Mouse (Mus musculus) monocyte, adult 5-6 weeks (primary cell): ENCODE measurements around the gene 3110070M22Rik. TPM values are rescaled to one million over a fixed set of nuclear protein-coding genes. Genes with fewer than 3 reads are reported as not detected.
"Not testable (repeated sequence)": the region's sequence is repeated elsewhere in the genome, so short reads cannot be mapped to it uniquely, and the experiment has no call there.

Source experiments
- ATAC-seq: fragments of 153-309, 156-312 bp; replicated peaks from 2 replicates; pipeline ENCODE4 v1.8.0; 2017; ENCODE audit warnings: mild to moderate bottlenecking; ENCODE audit not compliant: low TSS enrichment, insufficient number of reproducible peaks, severe bottlenecking, poor library complexity, low FRiP score
- total RNA-seq: library from RNA; stranded (forward); fragments of 200-1000, 200-491, 200-594 nt; gene quantifications from 3 replicates; pipeline ENCODE4 v1.2.3, GENCODE M21; 2017

The 3110070M22Rik gene
- total RNA-seq = 1.6 TPM in 1 of 3 replicates, not detected in the others

DNA sequence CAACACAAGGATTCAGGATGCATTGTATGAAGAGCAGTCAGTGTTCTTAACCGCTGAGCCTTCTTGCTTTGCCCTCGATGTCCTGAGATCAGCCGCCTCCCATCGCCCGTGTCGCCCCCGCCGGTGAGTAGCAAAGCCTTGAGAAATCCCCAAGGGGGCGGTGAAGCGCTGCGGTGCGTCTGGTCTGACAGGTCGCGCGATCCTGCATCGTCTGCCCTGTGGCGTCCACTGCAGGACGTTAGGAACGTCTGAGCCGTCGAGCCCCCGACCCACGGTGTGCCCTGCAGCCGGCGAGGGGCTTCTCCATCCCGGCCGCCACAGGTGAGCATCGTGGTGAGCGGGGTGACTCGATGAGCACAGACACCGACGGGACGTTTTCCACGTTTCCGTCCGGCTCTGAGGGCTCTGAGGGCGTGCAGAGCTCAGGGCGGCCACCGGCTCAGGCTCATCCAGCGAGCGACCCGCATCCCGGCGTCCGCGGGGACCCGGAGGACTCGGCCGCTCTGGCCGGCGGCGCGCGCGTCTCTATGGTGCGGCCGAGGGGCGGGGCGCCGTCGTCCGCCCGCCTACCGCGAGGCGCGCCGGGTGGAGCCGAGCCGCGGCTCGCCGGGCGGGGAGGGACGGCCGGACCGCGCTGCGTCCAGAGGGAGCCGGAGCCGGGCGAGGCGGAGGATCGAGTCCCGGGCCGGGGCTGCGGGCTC, at the start of gene 3110070M22Rik, which contains the start of gene Tmem267:
Gene 3110070M22Rik, minus strand, starts transcription at position 504 of the 701 bp plus-strand sequence.
Gene Tmem267, plus strand, starts transcription at position 160 of the 701 bp plus-strand sequence.
- ATAC-seq = no peak; the same call in none of the 2 replicates

DNA sequence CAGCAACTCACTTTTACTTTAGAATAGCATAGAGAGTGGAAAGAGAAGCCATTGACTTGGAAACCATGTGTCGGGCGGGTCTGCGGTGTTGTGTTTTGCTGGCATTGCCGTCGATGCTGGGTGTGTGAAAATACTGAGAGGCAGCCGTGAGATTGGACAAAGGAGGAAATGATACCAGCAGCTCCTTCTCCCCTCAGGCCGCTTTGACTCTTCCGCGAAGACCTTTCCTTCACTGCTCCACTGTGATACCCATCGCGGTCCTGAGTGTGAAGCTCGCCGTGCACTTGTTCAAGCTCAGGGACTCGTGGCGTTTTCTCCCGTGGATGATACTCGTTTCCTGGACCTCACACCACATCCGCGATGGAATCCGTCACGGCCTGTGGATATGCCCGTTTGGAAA, 6.8 kb upstream of the 3110070M22Rik start:
- peak; percentile 46 for ATAC-seq

- not testable (repeated sequence) for ATAC-seq
Measured at GRCm38 (mm10) chr13:119492083-119492482, 3.9 kb upstream of the 3110070M22Rik start.

GRCm38 (mm10) chr13:119487354-119487753, 829 bp downstream of the 3110070M22Rik start:
- no peak for ATAC-seq

DNA sequence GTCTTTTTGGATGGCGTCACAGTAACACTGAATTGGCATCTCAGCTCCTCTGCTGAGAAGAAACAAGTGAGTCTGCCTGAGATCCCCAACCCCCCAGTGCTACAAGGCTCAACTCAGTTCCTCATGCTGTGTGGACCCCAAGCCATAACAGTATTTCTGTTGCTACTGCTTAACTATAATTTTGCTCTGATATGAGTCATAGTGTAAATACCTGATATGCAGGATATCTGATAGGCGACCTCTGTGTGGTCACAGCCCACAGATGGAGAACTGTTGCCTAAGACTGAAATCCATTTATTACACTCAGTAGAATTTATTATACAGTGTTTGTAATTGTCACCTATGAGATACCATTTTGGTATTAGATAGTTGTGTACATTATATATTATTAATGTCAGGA, 10.4 kb downstream of the 3110070M22Rik start:
- ATAC-seq = no peak

DNA sequence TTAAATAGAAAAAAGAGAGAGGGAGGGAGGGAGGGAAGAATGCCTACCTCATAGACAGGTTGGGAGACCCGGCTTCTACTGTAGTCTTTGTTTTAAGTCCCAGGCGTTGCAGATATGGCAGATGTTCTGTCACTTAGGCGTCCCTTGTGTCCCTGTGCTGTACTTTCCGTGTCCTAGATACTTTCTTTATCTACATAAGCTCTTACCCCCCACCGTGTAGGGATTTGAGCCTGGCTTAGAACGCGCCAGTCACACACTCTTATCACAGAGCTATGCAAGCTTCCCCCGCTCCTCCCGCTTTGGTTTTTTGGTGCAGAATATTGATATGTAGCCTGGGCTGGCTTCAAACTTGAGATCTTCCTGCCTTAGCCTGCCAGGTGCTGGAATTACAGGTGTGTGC, 11.6 kb downstream of the 3110070M22Rik start:
- ATAC-seq = no peak

GRCm38 (mm10) chr13:119462596-119463560, 25.3 kb downstream of the 3110070M22Rik start, which contains the start of gene 4833420G17Rik:
TSS of gene 4833420G17Rik (plus strand) at chr13:119462768.
- ATAC-seq = peak; percentile 97

GRCm38 (mm10) chr13:119461900-119462595, 26.1 kb downstream of the 3110070M22Rik start:
- no peak for ATAC-seq

GRCm38 (mm10) chr13:119456342-119456741, 31.8 kb downstream of the 3110070M22Rik start:
- no peak for ATAC-seq

GRCm38 (mm10) chr13:119455082-119455481, 33.1 kb downstream of the 3110070M22Rik start:
- ATAC-seq = no peak

- ATAC-seq = no peak
Measured at GRCm38 (mm10) chr13:119453563-119453962, 34.6 kb downstream of the 3110070M22Rik start.

DNA sequence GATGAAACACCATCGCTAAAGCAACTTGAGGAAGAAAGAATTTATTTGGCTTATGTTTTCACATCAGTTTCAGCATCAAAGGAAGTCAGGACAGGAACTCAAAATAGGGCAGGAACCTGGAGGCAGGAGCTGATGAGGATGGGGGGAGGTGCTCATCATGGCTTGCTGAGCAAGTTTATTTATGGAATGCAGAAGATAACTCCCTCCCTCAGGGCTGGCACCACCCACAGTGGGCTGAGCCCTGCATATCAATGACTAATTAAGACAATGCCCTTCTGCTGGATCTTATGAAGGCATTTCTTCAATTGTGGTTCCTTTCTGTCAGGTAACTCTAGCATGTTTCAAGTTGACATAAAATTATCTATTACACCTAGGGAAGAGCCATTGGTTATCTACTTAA, 45.9 kb downstream of the 3110070M22Rik start:
- ATAC-seq = no peak

Other genes with a start within 250 kb of the 3110070M22Rik start
- gene Paip1, start 59.8 kb downstream of the 3110070M22Rik start, total RNA-seq = 65.8 to 106 TPM (median 66.5 TPM) in 3 replicates
- gene 4833420G17Rik, start 25.6 kb downstream of the 3110070M22Rik start, total RNA-seq = 87.0 to 119 TPM (median 96.0 TPM) in 3 replicates
- 0.43 to 5.0 TPM (median 2.9 TPM) in 3 replicates for gene Tmem267, start 344 bp downstream of the 3110070M22Rik start, total RNA-seq
- gene Ccl28, start 135.4 kb upstream of the 3110070M22Rik start, total RNA-seq = not detected in 3 replicates
- 42.9 to 60.0 TPM (median 53.2 TPM) in 3 replicates for gene Hmgcs1, start 202.0 kb upstream of the 3110070M22Rik start, total RNA-seq